Mouse (Mus musculus) lung, embryonic 14.5 days (tissue): ENCODE measurements around the gene Socs5. TPM values are rescaled to one million over a fixed set of nuclear protein-coding genes. Genes with fewer than 3 reads are reported as not detected.

Source experiments
- ATAC-seq: fragments of 200-750 bp; cut with Nextera tagmentation; 2 replicates; pipeline ENCODE4 v1.8.0; 2017; ENCODE audit warnings: mild to moderate bottlenecking, moderate TSS enrichment, moderate library complexity; ENCODE audit not compliant: insufficient read depth
- DNase-seq: peaks from one replicate; pipeline ENCODE4 v3.0.0-alpha.2; 2015
- H3K27ac ChIP-seq: fragments of 300-500 bp; sonication (generic); 2 replicates; pipeline ENCODE4 v1.5.1; 2014; ENCODE audit warnings: low read depth, mild to moderate bottlenecking, moderate library complexity
- H3K27me3 ChIP-seq: fragments of 300-500 bp; sonication (generic); 2 replicates; pipeline ENCODE4 v1.6.1; 2014; ENCODE audit warnings: low read length, control low read depth; ENCODE audit not compliant: insufficient read depth
- H3K36me3 ChIP-seq: fragments of 300-500 bp; sonication (generic); 2 replicates; pipeline ENCODE4 v1.6.1; 2014; ENCODE audit warnings: control low read depth; ENCODE audit not compliant: insufficient read depth
- H3K4me1 ChIP-seq: fragments of 300-500 bp; sonication (generic); 2 replicates; pipeline ENCODE4 v1.6.1; 2014; ENCODE audit warnings: antibody characterized with exemption, control low read depth; ENCODE audit not compliant: insufficient read depth
- H3K4me2 ChIP-seq: fragments of 300-500 bp; sonication (generic); 2 replicates; pipeline ENCODE4 v1.6.1; 2014; ENCODE audit warnings: mild to moderate bottlenecking
- H3K4me3 ChIP-seq: fragments of 300-500 bp; sonication (generic); 2 replicates; pipeline ENCODE4 v1.5.1; 2014; ENCODE audit warnings: low read depth, low read length
- H3K9ac ChIP-seq: fragments of 300-500 bp; sonication (generic); 2 replicates; pipeline ENCODE4 v1.6.1; 2014
- H3K9me3 ChIP-seq: fragments of 300-500 bp; sonication (generic); 2 replicates; pipeline ENCODE4 v1.6.1; 2016; ENCODE audit warnings: low read depth, low read length, control low read depth
- CTCF ChIP-seq: IDR thresholded peaks from 2 replicates; pipeline ENCODE4 v1.5.1; 2016; ENCODE audit warnings: antibody characterized with exemption, low read depth
- WGBS: fragments of 180-500 bp; shearing (Covaris S2); extraction: QIAGEN DNeasy Blood & Tissue Kit; methylation state at CpG from one replicate; pipeline ENCODE4 v1.1.7; 2014; 5-methylcytosine and 5-hydroxymethylcytosine counted together
- polyA plus RNA-seq: library from polyadenylated mRNA; unstranded; fragments of >200 nt; fragmentation: Nextera tagmentation; extraction: Ambion mirVana; gene quantifications from 2 replicates; pipeline ENCODE4 v1.2.1, GENCODE M21; 2014

Gene Socs5
- polyA plus RNA-seq, 1 experiment from 2014 or later: 18.5 TPM

GRCm38 (mm10) chr17:87125344-87125743 lies 17.9 kb downstream of the Socs5 start:
- DNase-seq (peak; percentile 30), ATAC-seq (peak; percentile 76; the same call in 1 of the 2 replicates)
- Histone ChIP-seq H3K4me2 (peak overlapping the region; percentile 51), H3K4me3 (peak overlapping the region; percentile 23; the same call in 1 of the 2 replicates), H3K4me1 (no peaks in the 10 kb centered on the region), H3K27me3 (no peaks in the 10 kb centered on the region), H3K27ac (no peak overlapping the region), H3K9me3 (peaks cover 4% of the 10 kb centered on the region; the same call in 1 of the 2 replicates), H3K9ac (peak overlapping the region; percentile 41), H3K36me3 (peaks cover 28% of the 10 kb centered on the region; the same call in 1 of the 2 replicates)
- 32% methylated on average over 24 of the region's 24 CpGs for WGBS
- TF ChIP-seq CTCF: no peak

GRCm38 (mm10) chr17:87132258-87132657 lies 24.8 kb downstream of the Socs5 start:
- peaks cover 35% of the 10 kb centered on the region for H3K36me3 ChIP-seq
- no peak overlapping the region for H3K4me2 ChIP-seq
- no peak overlapping the region for H3K4me3 ChIP-seq
- ATAC-seq (no peak), DNase-seq (no peak)
- no peaks in the 10 kb centered on the region for H3K4me1 ChIP-seq
- H3K9me3 ChIP-seq: no peaks in the 10 kb centered on the region
- H3K27ac ChIP-seq: no peak overlapping the region
- WGBS: 79% methylated on average over 4 of the region's 4 CpGs
- no peak for TF ChIP-seq CTCF
- no peaks in the 10 kb centered on the region for H3K27me3 ChIP-seq
- no peak overlapping the region for H3K9ac ChIP-seq

DNA sequence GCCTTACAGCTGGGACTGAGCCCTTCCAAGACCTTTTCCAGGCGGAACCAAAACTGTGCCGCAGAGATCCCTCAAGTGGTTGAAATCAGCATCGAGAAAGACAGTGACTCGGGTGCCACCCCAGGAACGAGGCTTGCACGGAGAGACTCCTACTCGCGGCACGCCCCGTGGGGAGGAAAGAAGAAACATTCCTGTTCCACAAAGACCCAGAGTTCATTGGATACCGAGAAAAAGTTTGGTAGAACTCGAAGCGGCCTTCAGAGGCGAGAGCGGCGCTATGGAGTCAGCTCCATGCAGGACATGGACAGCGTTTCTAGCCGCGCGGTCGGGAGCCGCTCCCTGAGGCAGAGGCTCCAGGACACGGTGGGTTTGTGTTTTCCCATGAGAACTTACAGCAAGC lies 26.3 kb downstream of the Socs5 start:
- no peaks in the 10 kb centered on the region for H3K9me3 ChIP-seq
- WGBS: 64% methylated on average over 23 of the region's 23 CpGs
- DNase-seq (peak; percentile 55), ATAC-seq (0 out of 2 replicates have a peak, but pooled peaks have one; percentile 54)
- H3K27me3 ChIP-seq: no peaks in the 10 kb centered on the region
- no peak overlapping the region for H3K4me3 ChIP-seq
- H3K4me2 ChIP-seq: 0 out of 2 replicates have a peak overlapping the region, but pooled peaks have one; percentile 10
- H3K4me1 ChIP-seq: no peaks in the 10 kb centered on the region
- H3K9ac ChIP-seq: no peak overlapping the region
- H3K36me3 ChIP-seq: peaks cover 35% of the 10 kb centered on the region
- H3K27ac ChIP-seq: no peak overlapping the region; the same call in 1 of the 2 replicates
- peak; percentile 35; the same call in 1 of the 2 replicates for TF ChIP-seq CTCF

GRCm38 (mm10) chr17:87134631-87135030 lies 27.2 kb downstream of the Socs5 start:
- H3K4me1 ChIP-seq: no peaks in the 10 kb centered on the region
- WGBS: 94% methylated on average over 24 of the region's 24 CpGs
- no peak overlapping the region for H3K27ac ChIP-seq
- H3K9me3 ChIP-seq: no peaks in the 10 kb centered on the region
- ATAC-seq: no peak
- no peaks in the 10 kb centered on the region for H3K27me3 ChIP-seq
- no peak overlapping the region for H3K9ac ChIP-seq
- no peak for TF ChIP-seq CTCF
- no peak overlapping the region for H3K4me3 ChIP-seq
- H3K4me2 ChIP-seq: no peak overlapping the region
- H3K36me3 ChIP-seq: peaks cover 33% of the 10 kb centered on the region
- DNase-seq: no peak

DNA sequence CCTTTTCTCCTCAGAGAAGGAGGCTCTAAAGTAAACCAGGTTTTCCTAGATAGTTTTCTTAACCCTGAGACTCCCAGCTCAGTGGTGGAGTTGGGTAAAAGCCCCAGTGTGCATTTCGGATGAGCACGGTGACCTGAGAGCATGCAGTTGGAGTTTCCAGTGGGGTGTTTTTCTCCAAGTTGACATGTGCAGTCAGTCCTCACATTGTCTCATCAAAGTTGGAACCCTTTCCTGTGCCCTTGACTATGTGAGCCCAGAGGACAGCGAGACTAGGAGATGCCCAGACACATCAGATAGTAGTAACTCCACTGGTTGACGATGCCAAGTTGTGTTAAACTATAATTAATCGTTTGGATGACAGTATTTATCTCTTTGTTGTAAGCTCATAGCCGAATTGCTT lies 28.3 kb downstream of the Socs5 start:
- Histone ChIP-seq H3K9me3 (no peaks in the 10 kb centered on the region), H3K4me3 (no peak overlapping the region), H3K27ac (no peak overlapping the region), H3K4me2 (no peak overlapping the region), H3K27me3 (no peaks in the 10 kb centered on the region), H3K4me1 (no peaks in the 10 kb centered on the region), H3K36me3 (peaks cover 33% of the 10 kb centered on the region), H3K9ac (no peak overlapping the region)
- TF ChIP-seq CTCF: no peak
- 71% methylated on average over 6 of the region's 6 CpGs for WGBS
- DNase-seq (no peak), ATAC-seq (no peak)

GRCm38 (mm10) chr17:87141188-87141935 lies 33.9 kb downstream of the Socs5 start:
- WGBS: 80% methylated on average over 9 of the region's 9 CpGs
- Histone ChIP-seq H3K9ac (no peak overlapping the region), H3K27me3 (no peaks in the 10 kb centered on the region), H3K4me1 (no peaks in the 10 kb centered on the region), H3K27ac (no peak overlapping the region), H3K36me3 (0 out of 2 replicates have a peak, but pooled peaks cover 6% of the 10 kb centered on the region), H3K4me2 (no peak overlapping the region), H3K4me3 (no peak overlapping the region), H3K9me3 (no peaks in the 10 kb centered on the region)
- DNase-seq (no peak), ATAC-seq (no peak)
- TF ChIP-seq CTCF: no peak

DNA sequence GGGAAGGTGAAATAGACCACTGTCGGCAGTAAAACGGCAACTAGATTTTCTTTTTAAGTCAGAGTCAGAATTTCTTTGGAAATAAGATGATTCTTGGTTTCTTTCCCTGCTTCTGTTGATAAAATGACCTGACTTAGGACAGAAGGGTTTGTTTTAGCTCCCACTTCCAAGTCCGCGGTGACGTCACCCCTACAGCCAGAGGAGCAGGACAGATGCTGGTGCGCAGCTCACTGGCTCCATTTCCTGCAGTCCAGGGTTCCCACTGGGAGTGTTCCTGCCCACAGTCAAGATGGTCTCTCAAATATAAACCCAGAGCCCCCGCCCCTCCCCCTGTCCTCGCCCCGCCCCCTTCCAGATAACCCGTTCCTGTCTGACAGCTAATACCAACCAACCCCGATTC lies 34.8 kb downstream of the Socs5 start:
- Histone ChIP-seq H3K9ac (no peak overlapping the region; the same call in 1 of the 2 replicates), H3K4me2 (peak overlapping the region; percentile 56), H3K4me1 (no peaks in the 10 kb centered on the region), H3K9me3 (no peaks in the 10 kb centered on the region), H3K4me3 (peak overlapping the region; percentile 21; the same call in 1 of the 2 replicates), H3K27ac (peak overlapping the region; percentile 38; the same call in 1 of the 2 replicates), H3K36me3 (no peaks in the 10 kb centered on the region), H3K27me3 (no peaks in the 10 kb centered on the region)
- no peak for TF ChIP-seq CTCF
- 24% methylated on average over 11 of the region's 11 CpGs for WGBS
- ATAC-seq (peak; percentile 92), DNase-seq (peak; percentile 81)
